Mouse (Mus musculus) forelimb bud, embryonic 11.5 days (tissue): Measurements from ENCODE around the gene Lrrc39.

Experiments used
- DNase-seq: peaks from one replicate; pipeline ENCODE4 v3.0.0-alpha.2; 2012; ENCODE audit warnings: low read depth, low spot score

Lrrc39 gene

DNA sequence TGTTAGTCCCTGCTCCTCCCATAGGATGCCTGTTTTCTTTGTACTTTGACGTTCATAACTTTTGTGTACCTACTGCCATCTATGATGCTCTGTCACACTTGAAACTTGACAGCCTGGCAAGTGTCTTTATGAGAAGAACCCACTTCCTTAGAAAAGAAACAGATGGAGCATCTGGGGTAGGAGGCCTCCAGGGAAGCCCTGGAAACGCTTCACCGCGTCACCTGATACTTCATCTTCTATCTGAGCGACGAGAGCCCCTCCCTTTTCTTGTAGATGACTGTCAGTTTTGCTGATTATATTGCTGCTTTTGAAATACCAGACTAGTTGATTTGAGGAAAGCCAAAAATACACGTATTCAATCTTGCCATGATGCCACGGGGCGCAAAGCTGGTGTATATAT, 41.8 kb downstream of the Lrrc39 start:
- no peak for DNase-seq

- DNase-seq: no peak
Measured at GRCm38 (mm10) chr3:116614295-116614892, 51.6 kb downstream of the Lrrc39 start, which contains the start of gene Trmt13. TSS of gene Trmt13 (minus strand) at chr3:116614587.

DNA sequence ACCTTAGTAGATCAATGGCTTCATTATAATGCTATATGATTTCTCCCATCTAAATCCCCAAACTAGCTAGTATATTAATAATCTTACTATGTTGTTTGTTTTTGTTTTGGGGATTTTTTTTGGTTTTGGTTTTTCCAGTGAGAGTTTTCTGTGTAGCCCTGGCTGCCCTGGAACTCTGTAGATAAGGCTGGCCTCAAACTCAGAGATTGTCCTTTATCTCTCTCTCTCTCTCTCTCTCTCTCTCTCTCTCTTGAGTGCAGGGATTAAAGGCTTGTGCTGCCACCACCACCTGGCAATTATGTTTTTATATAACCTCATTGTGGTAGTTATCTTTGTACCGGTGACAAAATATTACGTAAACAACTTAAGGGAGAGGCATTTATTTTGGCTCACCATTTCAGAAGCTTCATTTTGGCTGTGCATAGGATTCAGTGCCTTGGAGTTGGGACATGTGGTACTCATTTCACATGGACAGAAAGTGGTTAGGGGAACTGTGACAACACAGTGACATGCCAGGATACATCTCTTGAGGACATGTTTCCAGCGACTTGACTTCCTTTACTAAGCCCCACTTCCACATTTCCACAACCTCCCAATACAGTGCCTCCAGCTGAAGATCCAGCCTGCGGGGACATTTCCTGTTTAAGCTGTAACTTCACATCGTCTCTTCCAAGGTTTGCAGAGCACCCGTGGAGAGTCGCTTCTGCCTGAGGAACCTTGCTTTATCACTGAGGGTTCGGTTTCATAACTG, 52.7 kb downstream of the Lrrc39 start:
- DNase-seq: no peak

DNA sequence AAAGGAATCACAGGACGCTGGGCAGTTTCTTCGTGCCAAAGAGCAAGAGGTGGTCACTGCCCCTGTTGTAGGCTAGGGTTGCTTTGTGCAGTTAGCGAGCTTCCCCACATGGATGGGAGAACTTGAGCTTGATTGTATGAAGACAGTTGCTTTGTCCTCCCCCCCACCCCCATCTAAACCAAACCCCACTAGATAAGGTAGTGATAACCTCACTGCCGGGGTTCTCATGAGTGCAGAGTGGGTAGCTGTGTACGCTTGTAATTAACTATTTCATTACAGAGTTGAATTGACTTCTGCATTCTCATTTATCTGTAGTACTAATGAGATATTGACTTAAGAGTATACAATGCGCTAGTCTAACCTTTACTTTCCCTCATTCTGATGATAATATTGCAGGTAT, 56.1 kb downstream of the Lrrc39 start:
- no peak for DNase-seq

DNA sequence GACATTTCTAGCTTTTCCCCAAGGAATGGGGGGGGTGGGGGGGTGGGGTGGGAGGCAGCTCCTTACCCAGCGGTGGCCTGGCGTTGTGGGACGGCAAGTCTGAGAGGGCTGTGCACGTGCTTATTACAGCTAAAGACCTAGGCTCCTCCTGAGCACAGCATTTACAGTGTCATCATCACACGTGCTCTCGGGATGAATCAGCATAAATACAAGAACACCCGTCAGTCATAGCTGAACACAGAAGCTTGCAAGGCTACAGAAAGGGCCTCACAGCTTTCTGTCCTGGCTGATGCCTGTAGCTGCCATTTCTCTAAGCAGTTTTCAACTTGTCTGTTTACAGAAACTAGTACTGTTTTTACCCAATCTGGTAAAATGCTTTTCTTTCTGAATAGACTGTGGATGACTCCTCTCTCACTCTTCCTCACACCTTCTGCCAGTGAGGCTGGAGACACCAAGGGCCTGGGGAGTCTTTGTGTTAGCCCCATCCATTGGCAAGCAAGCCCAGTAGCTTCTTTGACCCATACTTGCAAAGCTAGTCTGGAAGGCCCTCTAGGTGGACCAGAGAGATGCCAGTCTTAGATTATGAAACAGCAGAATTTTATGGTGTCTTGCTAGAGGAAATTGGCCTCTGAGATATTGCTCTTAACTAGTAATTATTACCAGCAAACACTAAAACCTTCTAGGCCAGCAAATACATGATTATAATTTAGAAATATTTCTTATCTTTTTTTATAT, 58.0 kb downstream of the Lrrc39 start:
- DNase-seq: no peak

DNA sequence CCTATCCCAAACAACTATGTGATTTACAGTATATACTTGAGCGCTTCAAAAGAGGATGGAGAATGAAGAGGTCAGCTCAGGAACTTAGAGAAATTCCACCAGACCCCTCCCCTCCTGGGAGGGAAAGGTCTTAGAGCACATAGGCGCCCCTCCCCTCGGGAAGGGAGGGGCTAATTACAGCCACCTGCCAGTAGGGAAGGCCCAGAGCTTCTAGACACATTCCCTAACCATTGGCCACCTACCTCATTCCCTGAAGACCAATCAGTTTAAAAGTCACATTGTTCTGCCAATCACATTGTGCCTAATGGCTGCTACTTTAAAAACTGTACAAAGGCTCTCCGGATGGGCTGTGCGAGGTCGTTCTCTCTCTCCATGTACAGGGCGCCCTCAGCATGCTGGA, 59.9 kb downstream of the Lrrc39 start:
- DNase-seq: no peak

DNA sequence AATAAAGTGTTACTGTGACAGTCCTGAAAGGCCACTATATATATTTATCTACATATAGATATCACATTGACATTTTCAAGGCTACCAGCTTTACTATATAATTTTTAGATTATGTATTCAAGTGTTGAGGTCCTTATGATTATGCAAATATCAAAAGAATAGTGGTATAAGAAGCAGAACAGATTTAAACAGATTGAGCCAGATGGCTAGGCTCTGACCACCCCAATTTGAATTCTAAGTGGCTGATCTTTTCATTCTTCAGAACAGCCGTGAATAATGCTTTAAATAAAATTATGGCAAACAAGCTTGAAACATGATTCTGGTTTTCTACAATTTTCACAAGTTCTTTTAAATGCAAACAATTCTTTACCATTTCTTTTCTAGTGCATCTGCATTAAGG, 68.7 kb downstream of the Lrrc39 start:
- DNase-seq: no peak
